Mouse (Mus musculus) heart, embryonic 16.5 days (tissue): ENCODE data around the gene Eif1. TPM values are rescaled to one million over a fixed set of nuclear protein-coding genes. Genes with fewer than 3 reads are reported as not detected.
"Not testable (repeated sequence)": the region's sequence is repeated elsewhere in the genome, so short reads cannot be mapped to it uniquely, and the experiment has no call there.

Experiments
- ATAC-seq: fragments of 200-750 bp; cut with Nextera tagmentation; replicated peaks from 2 replicates; pipeline ENCODE4 v1.8.0; 2017; ENCODE audit warnings: moderate number of reproducible peaks; ENCODE audit not compliant: insufficient read depth, low FRiP score; ENCODE audit errors: extremely low read depth
- H3K27ac ChIP-seq: fragments of 300-500 bp; sonication (generic); 2 replicates; pipeline ENCODE4 v1.5.1; 2014; ENCODE audit warnings: mild to moderate bottlenecking, low read length, control low read depth, moderate library complexity
- H3K27me3 ChIP-seq: fragments of 300-500 bp; sonication (generic); 2 replicates; pipeline ENCODE4 v1.6.1; 2014; ENCODE audit warnings: low read length, mixed read lengths; ENCODE audit not compliant: control insufficient read depth, insufficient read depth
- H3K36me3 ChIP-seq: fragments of 300-500 bp; sonication (generic); 2 replicates; pipeline ENCODE4 v1.6.1; 2014; ENCODE audit not compliant: control insufficient read depth, insufficient read depth
- H3K4me1 ChIP-seq: fragments of 300-500 bp; sonication (generic); 2 replicates; pipeline ENCODE4 v1.6.1; 2014; ENCODE audit warnings: low read length, mixed read lengths; ENCODE audit not compliant: control insufficient read depth, insufficient read depth
- H3K4me2 ChIP-seq: fragments of 300-500 bp; sonication (generic); 2 replicates; pipeline ENCODE4 v1.6.1; 2014; ENCODE audit warnings: low read depth, mild to moderate bottlenecking, control low read depth, low read length
- H3K4me3 ChIP-seq: fragments of 300-500 bp; sonication (generic); 2 replicates; pipeline ENCODE4 v1.5.1; 2014; ENCODE audit warnings: mild to moderate bottlenecking, control low read depth, low read length
- H3K9ac ChIP-seq: fragments of 300-500 bp; sonication (generic); 2 replicates; pipeline ENCODE4 v1.6.1; 2014; ENCODE audit warnings: low read length, control low read depth
- H3K9me3 ChIP-seq: fragments of 300-500 bp; sonication (generic); replicated peaks from 2 replicates; pipeline ENCODE4 v1.6.1; 2016; ENCODE audit warnings: low read length; ENCODE audit not compliant: control insufficient read depth
- WGBS: fragments of 180-500 bp; shearing (Covaris S2); extraction: QIAGEN DNeasy Blood & Tissue Kit; methylation state at CpG from one replicate; pipeline ENCODE4 v1.1.7; 2014; 5-methylcytosine and 5-hydroxymethylcytosine counted together
- polyA plus RNA-seq: library from polyadenylated mRNA; unstranded; fragments of >200 nt; fragmentation: Nextera tagmentation; extraction: Ambion mirVana; gene quantifications from 2 replicates; pipeline ENCODE4 v1.2.1, GENCODE M21; 2015

Eif1 gene
- polyA plus RNA-seq, 1 experiment from 2014 or later = 1,600 TPM

DNA sequence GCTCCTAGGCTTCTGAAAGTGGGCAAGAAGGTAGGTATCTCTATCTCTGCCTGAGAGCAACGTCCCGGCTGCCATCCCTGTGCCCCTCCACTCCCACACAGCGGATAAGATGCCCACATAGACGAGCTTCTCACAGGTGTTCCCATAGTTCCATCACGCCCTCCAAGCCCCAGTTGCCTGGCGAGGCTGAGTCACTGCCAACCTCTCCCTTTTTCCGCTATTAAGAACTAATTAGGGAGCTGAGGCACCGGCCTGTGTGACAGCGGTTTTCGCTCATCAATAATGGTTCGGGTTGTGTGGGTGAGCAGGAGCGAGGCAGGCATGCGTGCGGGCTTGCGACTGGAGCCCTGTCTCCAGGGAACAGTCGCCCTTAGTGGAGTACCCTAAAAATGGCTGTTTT, 10.6 kb downstream of the Eif1 start:
- no peak overlapping the region for H3K9ac ChIP-seq
- no peaks in the 10 kb centered on the region for H3K9me3 ChIP-seq
- WGBS = 61% methylated on average over 16 of the region's 16 CpGs
- H3K4me1 ChIP-seq = peaks cover 9% of the 10 kb centered on the region; the same call in 1 of the 2 replicates
- H3K4me3 ChIP-seq = no peak overlapping the region
- no peaks in the 10 kb centered on the region for H3K27me3 ChIP-seq
- no peak overlapping the region for H3K4me2 ChIP-seq
- no peak overlapping the region for H3K27ac ChIP-seq
- ATAC-seq = no peak
- no peaks in the 10 kb centered on the region for H3K36me3 ChIP-seq

DNA sequence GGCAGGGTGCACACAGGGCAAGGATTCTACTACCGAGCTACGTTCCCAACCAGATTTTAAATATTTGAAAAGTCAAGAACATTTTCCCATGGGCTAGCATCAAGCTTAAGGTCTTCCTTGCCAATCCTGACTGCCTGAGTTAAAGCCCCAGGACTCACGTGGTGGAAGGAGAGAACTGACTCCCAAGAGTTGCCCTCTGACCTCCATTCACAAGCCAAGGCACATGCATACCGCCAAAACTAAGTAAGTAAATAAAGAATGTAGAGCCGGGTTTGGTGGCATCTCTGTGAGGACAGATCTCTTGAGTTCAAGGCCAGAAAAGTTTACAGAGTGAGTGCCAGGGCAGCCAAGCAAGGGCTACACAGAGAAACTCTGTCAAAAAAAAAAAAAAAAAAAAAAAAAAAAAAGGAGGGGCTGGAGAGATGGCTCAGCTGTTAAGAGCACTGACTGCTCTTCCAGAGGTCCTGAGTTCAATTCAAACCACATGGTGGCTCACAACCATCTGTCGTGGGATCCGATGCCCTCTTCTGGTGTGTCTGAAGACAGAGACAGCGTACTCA, 11.2 kb downstream of the Eif1 start:
- H3K4me2 ChIP-seq, H3K27me3 ChIP-seq, H3K36me3 ChIP-seq, H3K4me3 ChIP-seq, H3K9ac ChIP-seq, H3K4me1 ChIP-seq, H3K27ac ChIP-seq, ATAC-seq, H3K9me3 ChIP-seq: not testable (repeated sequence)
- WGBS = 57% methylated on average over 8 of the region's 8 CpGs

DNA sequence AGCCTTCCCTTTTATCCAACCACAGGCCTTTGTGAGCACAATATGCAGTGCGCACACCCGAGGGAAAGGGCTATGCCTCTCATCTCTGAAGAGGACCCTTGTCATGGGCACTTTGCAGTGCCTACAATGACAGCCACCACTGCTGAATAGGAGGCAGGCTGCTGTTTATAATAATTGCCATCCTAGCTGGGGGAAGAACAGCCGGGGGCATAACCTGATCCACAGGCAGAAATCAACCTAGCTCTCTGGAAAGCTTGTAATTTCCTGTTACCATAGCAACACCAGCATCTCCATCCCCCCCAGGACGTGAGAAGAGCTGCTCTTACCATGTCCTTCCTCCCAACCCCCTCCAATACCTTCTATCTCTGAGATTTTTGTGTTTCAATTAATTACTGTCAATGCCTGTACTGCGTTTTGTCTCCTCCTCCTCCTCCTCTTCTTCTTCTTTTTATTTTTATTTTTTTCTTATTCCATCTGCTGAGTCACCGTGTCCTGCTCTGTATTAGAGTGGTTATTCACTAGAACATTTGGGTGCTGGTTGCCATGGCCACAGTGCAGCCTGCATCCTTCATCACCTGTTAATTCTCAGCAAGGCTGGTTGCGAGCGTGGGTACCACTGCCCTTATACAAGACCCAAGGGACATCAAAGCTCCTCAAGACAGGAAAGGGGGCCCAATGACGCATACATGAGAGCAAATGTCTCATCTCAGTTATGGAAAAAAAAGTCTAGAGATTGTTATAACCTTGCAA, 13.3 kb downstream of the Eif1 start:
- H3K4me2 ChIP-seq = no peak overlapping the region
- H3K4me1 ChIP-seq = no peaks in the 10 kb centered on the region
- no peak overlapping the region for H3K27ac ChIP-seq
- H3K9ac ChIP-seq = no peak overlapping the region
- no peak overlapping the region for H3K4me3 ChIP-seq
- H3K9me3 ChIP-seq = no peaks in the 10 kb centered on the region
- WGBS = 64% methylated on average over 9 of the region's 9 CpGs
- no peak for ATAC-seq
- H3K36me3 ChIP-seq = no peaks in the 10 kb centered on the region
- H3K27me3 ChIP-seq = no peaks in the 10 kb centered on the region

DNA sequence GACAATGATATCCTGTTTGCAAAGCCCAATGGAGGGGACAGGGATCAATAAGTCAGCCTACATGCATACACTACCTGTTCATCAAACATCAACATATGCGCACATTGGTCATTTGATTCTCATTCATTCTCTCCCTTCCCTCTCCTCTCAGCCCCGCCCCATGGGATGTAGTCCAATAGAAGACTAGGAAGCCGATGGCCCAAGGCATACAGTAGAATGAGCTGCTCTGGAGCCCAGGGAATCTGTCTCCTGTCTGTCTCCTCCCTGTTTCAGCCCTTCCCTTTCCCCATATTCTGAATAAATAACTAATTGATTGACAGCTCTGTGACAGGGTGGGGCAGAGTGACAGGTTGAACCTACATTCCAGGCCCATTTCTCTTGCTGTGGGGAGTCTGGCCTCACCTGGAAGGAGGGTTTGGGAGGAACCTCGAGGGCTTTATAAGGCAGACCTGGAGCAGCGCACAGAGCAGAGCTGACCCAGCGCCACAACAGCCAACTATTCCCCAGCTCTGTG, 14.3 kb downstream of the Eif1 start, which contains the start of gene Gast:
Gene Gast (plus strand): TSS at position 464 of the 514 bp plus-strand sequence.
- H3K27me3 ChIP-seq = no peaks in the 10 kb centered on the region
- ATAC-seq = no peak
- no peak within 1 kb of the TSS for H3K27ac ChIP-seq
- H3K4me2 ChIP-seq = no peak within 1 kb of the TSS
- 72% methylated on average over 6 of the region's 6 CpGs for WGBS
- H3K4me1 ChIP-seq = no peaks in the 10 kb centered on the region
- H3K9ac ChIP-seq = no peak within 1 kb of the TSS
- no peak within 1 kb of the TSS for H3K4me3 ChIP-seq
- no peaks in the 10 kb centered on the region for H3K36me3 ChIP-seq
- H3K9me3 ChIP-seq = no peaks in the 10 kb centered on the region

DNA sequence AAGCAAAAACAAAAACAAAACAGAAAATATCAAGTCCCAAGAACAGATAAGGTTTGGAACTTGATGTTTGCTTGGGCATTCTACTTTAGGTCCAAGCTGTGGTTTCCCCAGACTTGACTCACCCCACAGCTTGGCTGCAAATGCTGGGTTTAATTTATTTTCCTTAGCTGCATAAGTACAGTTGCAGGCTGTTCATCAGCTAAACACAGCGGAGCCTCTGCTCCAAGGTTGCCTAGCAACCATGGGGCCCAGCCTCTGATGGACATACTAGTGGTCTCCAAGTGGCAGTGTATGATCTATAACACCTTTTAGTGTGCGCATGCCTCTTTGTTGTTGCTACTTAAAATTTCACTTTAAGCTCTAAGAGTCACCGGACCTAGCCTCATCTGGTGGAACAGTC, 16.0 kb downstream of the Eif1 start:
- Histone ChIP-seq H3K4me3 (no peak overlapping the region), H3K9me3 (no peaks in the 10 kb centered on the region), H3K27ac (no peak overlapping the region), H3K4me1 (no peaks in the 10 kb centered on the region), H3K36me3 (no peaks in the 10 kb centered on the region), H3K4me2 (no peak overlapping the region), H3K27me3 (no peaks in the 10 kb centered on the region), H3K9ac (no peak overlapping the region)
- 49% methylated on average over 3 of the region's 3 CpGs for WGBS
- no peak for ATAC-seq

DNA sequence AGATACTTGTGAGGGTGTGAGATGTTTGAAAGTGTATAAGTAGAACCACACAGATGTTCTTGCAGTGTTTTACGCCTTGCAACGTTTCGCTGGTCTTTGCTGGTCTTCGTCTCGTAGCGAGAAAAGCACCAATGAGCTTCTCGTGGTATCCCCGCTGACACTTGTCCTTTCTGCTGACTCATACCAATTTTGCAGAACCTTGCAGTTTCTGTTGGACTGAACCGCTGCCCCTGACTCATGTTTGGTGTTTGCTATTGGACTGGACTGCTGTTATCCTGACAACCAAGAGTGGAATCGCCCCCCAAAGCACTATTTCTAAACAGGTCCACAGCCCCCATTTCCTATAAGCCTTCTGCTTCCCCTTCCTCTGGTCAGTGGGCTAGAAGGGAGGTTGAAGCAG, 24.6 kb downstream of the Eif1 start:
- Histone ChIP-seq H3K4me1 (no peaks in the 10 kb centered on the region), H3K4me3 (no peak overlapping the region), H3K27me3 (no peaks in the 10 kb centered on the region), H3K27ac (no peak overlapping the region), H3K36me3 (no peaks in the 10 kb centered on the region), H3K9ac (no peak overlapping the region), H3K9me3 (no peaks in the 10 kb centered on the region), H3K4me2 (no peak overlapping the region)
- no peak for ATAC-seq
- WGBS = 79% methylated on average over 10 of the region's 10 CpGs

DNA sequence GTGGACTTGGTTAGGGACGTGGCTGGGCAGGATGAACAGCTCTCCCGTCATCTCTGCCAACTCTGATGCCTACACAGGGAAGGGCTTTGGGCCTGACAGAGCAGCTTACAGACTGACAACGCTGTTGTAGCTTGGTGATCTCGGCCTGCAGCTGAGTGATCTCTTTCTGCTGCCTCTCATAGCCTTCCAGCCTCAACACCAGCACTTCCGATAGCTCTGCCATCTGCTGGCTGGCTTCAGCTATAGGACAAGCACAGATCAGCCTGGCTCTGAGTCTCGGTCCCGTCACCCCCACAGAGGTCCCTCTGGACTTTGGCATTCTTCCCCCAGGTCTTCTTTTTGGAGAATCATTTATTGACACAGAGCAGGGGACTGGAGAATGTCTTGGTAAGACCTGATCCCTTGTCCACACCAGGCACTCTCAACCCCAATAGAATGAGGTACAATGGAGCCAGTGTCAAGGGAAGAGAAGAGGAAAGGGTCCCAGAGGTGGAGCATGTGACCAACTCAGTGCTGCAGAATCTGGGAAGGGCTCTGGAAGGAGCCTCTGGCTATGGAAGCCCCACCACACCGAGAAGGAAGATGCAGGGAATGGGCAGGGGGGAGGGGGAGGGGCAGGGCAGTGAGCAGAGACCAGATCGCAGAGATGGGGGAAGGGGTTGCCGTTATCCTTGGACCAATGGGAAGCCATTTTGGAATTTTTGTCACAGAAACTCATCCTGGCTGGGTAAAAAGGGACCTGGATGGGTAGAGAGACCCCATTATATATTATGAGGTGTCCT, 32.6 kb downstream of the Eif1 start:
- H3K4me1 ChIP-seq = peaks cover 14% of the 10 kb centered on the region; the same call in 1 of the 2 replicates
- no peaks in the 10 kb centered on the region for H3K9me3 ChIP-seq
- WGBS = 31% methylated on average over 10 of the region's 10 CpGs
- no peak overlapping the region for H3K4me2 ChIP-seq
- no peak overlapping the region for H3K27ac ChIP-seq
- H3K9ac ChIP-seq = peak overlapping the region; percentile 35
- no peaks in the 10 kb centered on the region for H3K36me3 ChIP-seq
- ATAC-seq = no peak
- no peak overlapping the region for H3K4me3 ChIP-seq
- H3K27me3 ChIP-seq = peaks cover 32% of the 10 kb centered on the region

DNA sequence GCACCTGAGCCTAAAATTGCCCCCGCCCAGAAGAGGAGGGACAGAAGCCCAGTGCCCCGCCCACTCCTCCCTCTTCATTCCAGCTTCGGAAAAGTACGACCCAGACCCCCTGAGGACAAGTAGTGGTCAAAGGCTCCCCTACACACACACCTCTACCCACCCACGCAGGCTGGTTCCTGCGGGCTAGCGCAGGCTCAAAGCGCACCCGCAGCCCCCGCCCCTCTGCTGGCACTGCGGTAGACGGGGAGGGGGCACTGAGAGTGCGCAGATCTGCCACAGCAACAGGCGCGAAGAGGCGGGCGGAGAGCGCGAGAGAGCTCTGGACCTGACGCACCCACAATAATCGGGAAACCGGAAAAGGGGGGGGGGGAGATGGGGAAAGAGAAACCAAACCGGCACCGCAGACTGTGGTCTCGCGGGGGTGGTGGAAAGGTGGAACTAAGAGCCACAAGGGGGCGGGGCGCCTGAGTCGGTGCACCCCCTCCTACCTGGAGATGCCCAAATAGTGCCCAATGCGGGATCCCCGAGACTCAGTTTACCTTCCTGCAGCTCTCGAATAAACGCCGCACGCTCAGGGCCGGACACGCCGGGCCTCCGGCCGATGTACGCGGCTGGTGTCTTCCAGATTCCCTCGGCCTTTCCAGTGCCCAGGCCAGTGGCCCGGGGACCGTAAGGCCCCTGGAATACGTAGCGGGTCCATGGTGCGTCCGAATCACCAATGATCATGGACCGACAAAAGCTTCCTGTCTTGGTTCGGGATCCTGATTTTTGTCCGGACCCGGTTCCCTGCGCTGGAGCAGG, 35.7 kb downstream of the Eif1 start:
- under 1% methylated on average over 54 of the region's 54 CpGs for WGBS
- Histone ChIP-seq H3K9ac (peak overlapping the region; percentile 75), H3K36me3 (no peaks in the 10 kb centered on the region), H3K27me3 (peaks cover 50% of the 10 kb centered on the region), H3K4me2 (peak overlapping the region; percentile 98), H3K4me1 (peaks cover 14% of the 10 kb centered on the region; the same call in 1 of the 2 replicates), H3K27ac (no peak overlapping the region), H3K4me3 (peak overlapping the region; percentile 77), H3K9me3 (no peaks in the 10 kb centered on the region)
- peak; percentile 38; the same call in 1 of the 2 replicates for ATAC-seq
